Mouse (Mus musculus) limb, embryonic 10.5 days (tissue): Measurements from ENCODE around the gene Calhm3. TPM values are rescaled to one million over a fixed set of nuclear protein-coding genes. Genes with fewer than 3 reads are reported as not detected.
A peak's percentile ranks its signal among the peaks of the same experiment; 100 is the strongest.

Source experiments
- DNase-seq: peaks from one replicate; pipeline ENCODE4 v3.0.0-alpha.2; 2017; ENCODE audit warnings: low spot score
- H3K27ac ChIP-seq: fragments of 300-500 bp; sonication (generic); 2 replicates; pipeline ENCODE4 v1.5.1; 2016; ENCODE audit warnings: mild to moderate bottlenecking
- H3K27me3 ChIP-seq: fragments of 300-500 bp; sonication (generic); 2 replicates; pipeline ENCODE4 v1.6.1; 2016; ENCODE audit warnings: low read depth, mild to moderate bottlenecking; ENCODE audit not compliant: poor library complexity, severe bottlenecking
- H3K36me3 ChIP-seq: fragments of 300-500 bp; sonication (generic); 2 replicates; pipeline ENCODE4 v1.6.1; 2016; ENCODE audit warnings: mild to moderate bottlenecking, moderate library complexity
- H3K4me1 ChIP-seq: fragments of 300-500 bp; sonication (generic); 2 replicates; pipeline ENCODE4 v1.6.1; 2016
- H3K4me3 ChIP-seq: fragments of 300-500 bp; sonication (generic); 2 replicates; pipeline ENCODE4 v1.5.1; 2016; ENCODE audit warnings: mild to moderate bottlenecking, moderate library complexity
- H3K9me3 ChIP-seq: fragments of 300-500 bp; sonication (generic); replicated peaks from 2 replicates; pipeline ENCODE4 v1.6.1; 2016; ENCODE audit warnings: mild to moderate bottlenecking
- WGBS: fragments of 180-500 bp; shearing (Covaris S2); methylation state at CpG from one replicate; pipeline ENCODE4 v1.1.7; 2016; 5-methylcytosine and 5-hydroxymethylcytosine counted together
- polyA plus RNA-seq: library from polyadenylated mRNA; unstranded; fragments of >200 nt; fragmentation: Nextera tagmentation; extraction: Ambion mirVana; gene quantifications from 2 replicates; pipeline ENCODE4 v1.2.1, GENCODE M21; 2016

The Calhm3 gene
- polyA plus RNA-seq, 1 experiment from 2014 or later: not detected

GRCm38 (mm10) chr19:47130551-47131125 lies 26.9 kb downstream of the Calhm3 start:
- 97% methylated on average over 15 of the region's 15 CpGs for WGBS

GRCm38 (mm10) chr19:47128835-47129234 lies 28.7 kb downstream of the Calhm3 start:
- no peak for DNase-seq
- WGBS: 90% methylated on average over 11 of the region's 11 CpGs
- Histone ChIP-seq H3K36me3 (peaks cover 100% of the 10 kb centered on the region), H3K4me3 (no peak overlapping the region), H3K27me3 (no peaks in the 10 kb centered on the region), H3K27ac (no peak overlapping the region), H3K4me1 (no peaks in the 10 kb centered on the region), H3K9me3 (no peaks in the 10 kb centered on the region)

More at GRCm38 (mm10) chr19:47130551-47131125, 26.9 kb downstream of the Calhm3 start:
- H3K27me3 ChIP-seq: no peaks in the 10 kb centered on the region
- H3K9me3 ChIP-seq: no peaks in the 10 kb centered on the region
- no peaks in the 10 kb centered on the region for H3K4me1 ChIP-seq
- peaks cover 93% of the 10 kb centered on the region for H3K36me3 ChIP-seq
- H3K4me3 ChIP-seq: no peak overlapping the region
- no peak for DNase-seq
- no peak overlapping the region for H3K27ac ChIP-seq

DNA sequence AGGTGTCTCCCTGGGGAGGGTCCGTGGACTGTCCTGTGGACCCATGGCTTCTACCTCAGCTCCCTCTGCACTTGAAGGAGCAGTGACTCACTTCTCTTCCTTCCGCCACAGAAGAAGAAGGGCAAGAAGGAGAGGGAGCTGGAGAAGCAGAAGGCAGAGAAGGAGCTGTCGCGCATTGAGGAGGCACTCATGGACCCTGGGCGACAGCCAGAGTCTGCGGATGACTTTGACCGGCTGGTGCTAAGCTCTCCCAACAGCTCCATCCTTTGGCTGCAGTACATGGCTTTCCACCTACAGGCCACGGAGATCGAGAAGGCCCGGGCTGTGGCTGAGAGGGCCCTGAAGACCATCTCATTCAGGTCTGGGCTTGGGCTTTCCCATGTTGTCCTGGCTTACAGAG lies 29.4 kb downstream of the Calhm3 start:
- Histone ChIP-seq H3K27ac (no peak overlapping the region), H3K27me3 (no peaks in the 10 kb centered on the region), H3K4me1 (no peaks in the 10 kb centered on the region), H3K4me3 (no peak overlapping the region), H3K9me3 (no peaks in the 10 kb centered on the region), H3K36me3 (peaks cover 98% of the 10 kb centered on the region)
- no peak for DNase-seq
- 96% methylated on average over 10 of the region's 10 CpGs for WGBS

GRCm38 (mm10) chr19:47122802-47123201 lies 34.8 kb downstream of the Calhm3 start:
- Histone ChIP-seq H3K36me3 (peaks cover 87% of the 10 kb centered on the region), H3K27me3 (no peaks in the 10 kb centered on the region), H3K27ac (no peak overlapping the region), H3K4me1 (no peaks in the 10 kb centered on the region), H3K9me3 (no peaks in the 10 kb centered on the region), H3K4me3 (no peak overlapping the region)
- peak; percentile 59 for DNase-seq
- 22% methylated on average over 2 of the region's 2 CpGs for WGBS

- Histone ChIP-seq H3K27ac (no peak overlapping the region), H3K27me3 (no peaks in the 10 kb centered on the region), H3K4me3 (no peak overlapping the region), H3K4me1 (no peaks in the 10 kb centered on the region), H3K36me3 (peaks cover 87% of the 10 kb centered on the region), H3K9me3 (no peaks in the 10 kb centered on the region)
- 53% methylated on average over 4 of the region's 4 CpGs for WGBS
- DNase-seq: no peak
Observed at GRCm38 (mm10) chr19:47121054-47121453, 36.5 kb downstream of the Calhm3 start.

DNA sequence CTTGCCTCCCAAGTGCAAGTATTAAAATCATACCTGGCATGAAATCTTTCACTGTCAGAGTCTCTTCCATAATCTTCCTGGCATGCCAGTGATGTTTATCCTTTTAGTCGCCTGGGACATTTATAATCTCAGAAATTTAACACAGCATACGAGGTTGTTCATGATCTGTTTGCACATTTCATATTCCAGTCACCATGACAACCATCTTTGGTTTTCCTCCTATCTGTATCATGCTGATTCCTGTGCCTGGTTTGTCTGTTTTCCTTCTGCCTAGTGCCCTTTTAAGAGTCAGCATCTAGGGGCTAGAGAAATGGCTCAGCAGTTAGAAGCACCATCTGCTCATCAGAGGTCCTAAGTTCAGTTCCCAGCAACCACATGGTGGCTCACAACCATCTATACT lies 38.9 kb downstream of the Calhm3 start:
- Histone ChIP-seq H3K4me3 (no peak overlapping the region), H3K27ac (no peak overlapping the region), H3K9me3 (no peaks in the 10 kb centered on the region), H3K36me3 (peaks cover 87% of the 10 kb centered on the region), H3K27me3 (no peaks in the 10 kb centered on the region), H3K4me1 (no peaks in the 10 kb centered on the region)
- 91% methylated on average over 2 of the region's 2 CpGs for WGBS
- no peak for DNase-seq

- no peak for DNase-seq
- no peaks in the 10 kb centered on the region for H3K27me3 ChIP-seq
- H3K9me3 ChIP-seq: no peaks in the 10 kb centered on the region
- peaks cover 100% of the 10 kb centered on the region for H3K36me3 ChIP-seq
- no peak overlapping the region for H3K4me3 ChIP-seq
- no peak overlapping the region for H3K27ac ChIP-seq
- 94% methylated on average over 9 of the region's 9 CpGs for WGBS
- no peaks in the 10 kb centered on the region for H3K4me1 ChIP-seq
Observed at GRCm38 (mm10) chr19:47104641-47105271, 52.8 kb downstream of the Calhm3 start.

Other genes starting within 250 kb of the Calhm3 start
- gene Ina, start 143.1 kb downstream of the Calhm3 start, polyA plus RNA-seq: 0.11 and 0.15 TPM in 2 replicates
- gene Nt5c2, start 142.6 kb downstream of the Calhm3 start, polyA plus RNA-seq: 75.4 and 89.8 TPM in 2 replicates
- 35.3 and 38.2 TPM in 2 replicates for gene Pcgf6, start 106.9 kb downstream of the Calhm3 start, polyA plus RNA-seq
- 8.6 and 8.7 TPM in 2 replicates for gene Taf5, start 90.0 kb downstream of the Calhm3 start, polyA plus RNA-seq
- 1,161 and 1,186 TPM in 2 replicates for gene Usmg5, start 67.1 kb downstream of the Calhm3 start, polyA plus RNA-seq
- 13.8 and 14.5 TPM in 2 replicates for gene Pdcd11, start 67.0 kb downstream of the Calhm3 start, polyA plus RNA-seq
- 2.8 and 3.7 TPM in 2 replicates for gene Calhm2, start 19.5 kb downstream of the Calhm3 start, polyA plus RNA-seq
- not detected in 2 replicates for gene Calhm1, start 13.5 kb downstream of the Calhm3 start, polyA plus RNA-seq
- 5.7 and 7.7 TPM in 2 replicates for gene Neurl1a, start 21.1 kb upstream of the Calhm3 start, polyA plus RNA-seq